Mouse (Mus musculus) urinary bladder, postnatal 25 days (tissue): Measurements from ENCODE around the gene Gimap9.

Source experiments
- DNase-seq: peaks from one replicate; pipeline ENCODE4 v3.0.0; 2022; ENCODE audit warnings: low spot score

The Gimap9 gene

DNA sequence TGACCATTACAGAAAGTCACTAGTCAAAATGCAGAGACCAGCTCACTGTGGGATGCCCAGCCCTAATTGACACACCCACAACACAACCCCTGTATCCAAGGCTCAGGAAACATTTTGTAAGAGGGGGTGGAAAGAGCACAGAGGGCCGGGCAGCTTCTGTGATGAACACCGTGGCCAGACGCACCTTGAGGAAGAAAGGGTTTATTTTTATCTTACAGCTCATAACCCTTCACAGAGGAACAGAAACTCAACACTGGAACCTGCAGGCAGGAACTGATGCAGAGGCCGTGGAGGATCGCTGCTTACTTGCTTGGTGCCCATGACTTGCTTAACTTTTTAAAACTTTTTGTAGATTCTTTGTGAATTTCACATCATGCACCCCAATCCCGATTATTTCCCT, 17.0 kb downstream of the Gimap9 start:
- DNase-seq = no peak

GRCm38 (mm10) chr6:48696830-48697554, 21.1 kb downstream of the Gimap9 start:
- no peak for DNase-seq

GRCm38 (mm10) chr6:48697555-48697930, 21.6 kb downstream of the Gimap9 start:
- DNase-seq = no peak

GRCm38 (mm10) chr6:48698066-48698856, 22.3 kb downstream of the Gimap9 start:
- DNase-seq = no peak

DNA sequence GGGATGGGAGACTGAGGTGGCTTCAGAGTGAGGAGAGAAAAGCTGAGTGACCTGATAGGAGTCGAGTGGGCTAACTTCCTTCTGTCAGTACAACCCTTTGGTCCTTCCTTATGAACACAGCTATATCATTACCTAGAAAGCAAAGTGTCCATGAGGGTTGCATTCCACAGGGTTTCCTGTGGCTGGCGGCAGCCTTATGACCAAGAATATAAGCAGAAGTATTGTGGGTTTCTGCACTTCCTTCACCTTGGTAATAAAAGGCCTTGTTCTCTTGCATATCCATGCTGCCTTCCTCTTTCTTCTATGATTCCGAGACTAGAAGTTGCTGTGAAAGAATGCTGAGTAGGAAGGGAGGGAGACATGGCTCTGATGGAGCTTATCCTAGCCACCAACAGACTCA, 23.0 kb downstream of the Gimap9 start:
- DNase-seq = no peak

DNA sequence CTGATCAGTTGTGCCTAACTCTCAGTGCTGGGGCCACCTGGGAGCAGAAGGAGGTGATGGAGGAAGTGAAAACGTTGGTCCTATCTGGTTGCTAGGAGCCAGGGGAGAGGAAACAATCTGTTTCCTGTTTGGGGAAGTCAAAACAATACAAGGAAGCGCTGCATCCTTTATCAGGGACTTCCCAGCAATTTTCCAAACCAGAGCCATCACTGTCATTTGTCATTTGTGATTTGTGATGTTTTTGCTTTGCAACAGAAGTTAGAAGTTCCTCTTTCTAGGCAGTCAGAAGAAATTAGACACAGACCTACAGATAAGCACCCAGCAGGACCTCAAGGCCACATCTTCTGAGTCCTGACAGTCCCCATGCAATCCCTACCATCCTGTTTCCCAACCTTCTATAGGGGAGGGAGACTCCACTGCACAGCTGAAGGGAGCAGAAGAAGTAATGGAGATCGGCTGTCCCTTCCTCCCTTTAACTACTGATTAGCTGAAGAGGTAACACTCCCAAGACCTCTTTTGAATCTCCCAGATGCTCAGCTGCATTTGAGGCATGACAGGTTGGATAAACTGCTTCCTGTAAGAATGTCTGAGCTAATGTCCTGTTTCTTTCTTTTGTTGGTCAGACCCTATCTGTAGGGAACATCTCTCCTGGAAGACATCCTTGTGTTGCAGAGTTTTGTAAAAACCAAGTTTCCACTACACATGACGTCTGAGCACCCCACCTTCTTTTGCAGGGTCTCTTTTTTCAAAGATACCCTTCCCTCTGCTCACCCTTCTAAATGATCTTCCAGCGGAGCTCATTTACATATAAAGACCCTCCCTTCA, 24.5 kb downstream of the Gimap9 start:
- DNase-seq = no peak

GRCm38 (mm10) chr6:48702146-48702545, 26.2 kb downstream of the Gimap9 start:
- DNase-seq = no peak

DNA sequence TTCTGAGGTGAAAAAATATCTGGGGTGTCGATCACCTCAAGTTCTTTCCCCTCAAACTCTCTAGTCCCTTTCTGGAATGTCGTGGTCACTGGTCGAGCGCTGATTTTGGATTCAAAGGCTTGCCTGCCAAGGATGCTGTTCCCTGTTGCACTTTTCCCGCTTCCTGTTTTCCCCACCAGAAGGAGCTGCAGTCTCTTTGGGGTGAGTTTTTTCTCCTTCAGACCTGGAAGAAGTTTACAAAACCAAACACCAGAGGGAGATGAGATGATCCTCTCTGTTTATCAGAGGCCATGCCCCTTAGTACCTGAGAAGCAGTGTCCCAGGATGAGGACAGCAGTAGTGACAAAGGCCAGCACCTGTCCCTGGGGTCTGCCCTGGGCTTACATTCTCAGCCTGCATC, 26.7 kb downstream of the Gimap9 start:
- no peak for DNase-seq

DNA sequence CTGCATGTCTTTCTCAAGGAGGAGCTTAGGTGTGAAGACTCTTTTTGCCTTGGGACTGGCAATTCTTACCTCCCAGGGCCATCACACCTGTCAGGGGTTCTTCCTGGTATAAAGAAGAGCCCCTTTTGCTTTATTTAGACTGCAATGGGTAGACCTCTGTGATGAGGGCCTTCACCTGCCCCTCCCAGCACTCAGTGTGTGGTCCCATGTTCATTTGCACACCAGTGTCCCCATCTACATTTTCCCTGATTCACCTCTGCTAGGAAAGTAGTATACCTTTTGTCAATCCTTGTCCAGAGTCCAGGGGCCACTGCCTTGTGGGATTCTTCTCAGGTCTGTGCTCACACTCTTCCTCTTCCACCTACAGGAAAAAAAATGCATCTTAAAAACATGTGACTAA, 28.2 kb downstream of the Gimap9 start:
- no peak for DNase-seq

DNA sequence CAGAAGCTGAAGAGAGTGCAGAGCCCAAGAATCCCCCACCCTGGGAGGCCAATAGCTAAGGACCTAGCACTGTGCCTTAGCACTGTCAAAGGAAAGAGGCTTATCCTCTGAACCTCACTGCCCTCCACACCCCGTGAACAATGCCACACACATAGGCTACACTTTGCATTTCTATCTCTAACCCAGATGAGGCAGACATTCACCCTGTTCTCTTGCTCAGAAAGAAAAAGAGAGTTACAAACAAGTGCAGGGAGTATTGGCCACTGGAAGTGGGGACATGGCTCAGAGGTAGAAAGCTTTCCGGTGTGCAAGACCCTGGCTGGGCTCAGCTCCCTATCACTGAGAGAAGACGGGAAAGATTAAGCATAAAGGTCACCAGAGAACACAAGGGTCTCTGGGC, 30.2 kb downstream of the Gimap9 start:
- no peak for DNase-seq

DNA sequence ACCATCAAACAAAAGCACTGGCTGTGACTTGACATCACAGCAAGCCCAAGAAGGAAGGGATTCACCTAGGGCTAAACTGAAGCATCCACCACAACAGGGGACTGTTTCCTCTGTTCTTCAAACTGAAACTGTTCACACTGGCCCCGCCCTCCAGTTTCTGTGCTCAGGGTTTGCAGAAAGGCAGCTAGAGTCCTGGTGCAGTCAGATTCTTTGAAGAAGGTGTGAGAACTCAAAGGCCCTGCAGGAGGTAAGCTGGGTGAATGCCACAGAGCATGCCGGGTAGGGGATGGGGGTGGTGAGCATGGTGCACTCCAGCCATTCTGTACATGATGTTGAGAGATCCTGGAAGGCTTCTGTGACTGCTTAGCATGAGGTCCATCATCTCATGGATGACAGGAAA, 42.5 kb downstream of the Gimap9 start, which contains the start of the genes Gm28053 and Gimap7:
Gm28053 (plus strand) TSS at position 153 of the 400 bp plus-strand sequence.
Gimap7 (plus strand) TSS at position 167 of the 400 bp plus-strand sequence.
- DNase-seq = no peak

DNA sequence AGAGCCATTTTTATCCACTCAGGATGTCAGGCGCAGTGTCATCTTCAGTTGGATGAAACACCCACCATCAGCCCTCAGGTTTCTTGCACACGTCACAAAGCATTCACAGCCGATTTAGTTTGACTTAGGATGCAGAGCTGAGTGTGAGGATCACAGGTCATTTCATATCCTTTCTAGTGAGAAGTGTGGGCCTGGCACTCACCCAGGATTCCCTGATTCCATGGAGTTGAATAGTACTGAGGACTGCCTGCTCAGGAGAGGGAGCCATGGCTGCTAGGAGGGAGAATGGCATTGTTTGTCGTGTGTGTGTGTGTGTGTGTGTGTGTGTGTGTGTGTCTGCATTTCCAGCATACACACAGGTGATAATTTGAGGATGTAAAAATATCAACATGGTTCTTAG, 44.4 kb downstream of the Gimap9 start:
- DNase-seq = no peak

DNA sequence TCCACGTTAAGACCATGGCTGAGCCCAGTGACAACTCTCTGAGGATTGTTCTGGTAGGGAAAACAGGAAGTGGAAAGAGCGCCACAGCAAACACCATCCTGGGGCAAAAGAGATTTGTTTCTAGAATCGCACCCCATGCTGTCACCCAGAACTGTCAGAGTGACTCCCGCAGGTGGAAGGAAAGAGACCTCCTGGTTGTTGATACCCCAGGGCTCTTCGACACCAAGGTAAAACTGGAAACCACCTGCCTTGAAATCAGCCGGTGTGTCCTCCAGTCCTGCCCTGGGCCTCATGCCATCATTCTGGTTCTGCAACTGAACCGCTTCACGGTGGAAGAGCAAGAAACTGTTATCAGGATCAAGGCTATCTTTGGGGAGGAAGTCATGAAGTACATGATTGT, 47.5 kb downstream of the Gimap9 start:
- DNase-seq = no peak

GRCm38 (mm10) chr6:48725476-48725875, 49.5 kb downstream of the Gimap9 start:
- no peak for DNase-seq

- DNase-seq = no peak
Observed at GRCm38 (mm10) chr6:48727761-48728160, 51.8 kb downstream of the Gimap9 start.
